Mouse (Mus musculus): ENCODE measurements around the gene Snx9.

GRCm38 (mm10) chr17:5869461-5869860 lies 28.3 kb downstream of the Snx9 start:
- TF ChIP-seq CTCF (IDR thresholded peaks at IDR 0.05; ENCODE audit: extremely low read depth, insufficient read depth, low read length) (no peak), POLR2A (IDR thresholded peaks at IDR 0.05; ENCODE audit: extremely low read depth, insufficient read depth, low read length) (no peak)
